Mouse (Mus musculus) monocyte, adult 59 days (primary cell): ENCODE results near the gene Wdr12. TPM values are rescaled to one million over a fixed set of nuclear protein-coding genes. Genes with fewer than 3 reads are reported as not detected.

Experiments used
- total RNA-seq, 2 experiments: library from RNA; stranded (reverse); gene quantifications; one replicate each; pipeline ENCODE4 v1.2.4; 2023

The Wdr12 gene
- total RNA-seq, result 1 to 10 TPM; 8.5 to 8.6 TPM

GRCm38 (mm10) chr1:60098024-60098781 is at the start of gene Wdr12, which contains the start of gene Carf:
Wdr12 (minus strand) TSS chr1:60098645.
Carf (plus strand) TSS chr1:60098247.

GRCm38 (mm10) chr1:60042796-60043469 is 55.5 kb downstream of the Wdr12 start, which contains the start of gene Ica1l:
Ica1l (minus strand) TSS chr1:60043184.

Other genes with a start within 250 kb of the Wdr12 start
- gene Fam117b, start 185.6 kb downstream of the Wdr12 start, total RNA-seq, result 10 to 100 TPM; 84.0 to 89.1 TPM
- under 1 TPM; 0.21 to 0.33 TPM for gene Ica1l, start 55.5 kb downstream of the Wdr12 start, total RNA-seq
- 1 to 10 TPM; 7.4 to 10.0 TPM for gene Carf, start 398 bp downstream of the Wdr12 start, total RNA-seq
- gene Nbeal1, start 82.0 kb upstream of the Wdr12 start, total RNA-seq, result 10 to 100 TPM; 26.7 to 31.7 TPM
- 10 to 100 TPM; 12.7 to 14.6 TPM for gene Cyp20a1, start 244.7 kb upstream of the Wdr12 start, total RNA-seq